Mouse (Mus musculus) lung, embryonic 16.5 days (tissue): ENCODE measurements at regions not wholly inside any gene's neighbourhood (a gene's known extent, or its start where the extent isn't known, plus 50 kb on each side); places are given as distances from the start of the nearest gene placed in this dataset.

Experiments
- ATAC-seq: fragments of 200-750 bp; cut with Nextera tagmentation; 2 replicates; pipeline ENCODE4 v1.8.0; 2017; ENCODE audit warnings: low read depth, mild to moderate bottlenecking, moderate library complexity
- H3K27ac ChIP-seq: fragments of 300-500 bp; sonication (generic); 2 replicates; pipeline ENCODE4 v1.5.1; 2014; ENCODE audit warnings: mild to moderate bottlenecking, control low read depth, low read length
- H3K27me3 ChIP-seq: fragments of 300-500 bp; sonication (generic); 2 replicates; pipeline ENCODE4 v1.6.1; 2014; ENCODE audit warnings: low read depth, low read length, mixed read lengths; ENCODE audit not compliant: control insufficient read depth, insufficient read depth
- H3K36me3 ChIP-seq: fragments of 300-500 bp; sonication (generic); 2 replicates; pipeline ENCODE4 v1.6.1; 2014; ENCODE audit warnings: low read length; ENCODE audit not compliant: control insufficient read depth, insufficient read depth
- H3K4me1 ChIP-seq: fragments of 300-500 bp; sonication (generic); replicated peaks from 2 replicates; pipeline ENCODE4 v1.6.1; 2014; ENCODE audit warnings: low read length, mixed read lengths; ENCODE audit not compliant: control insufficient read depth, insufficient read depth
- H3K4me2 ChIP-seq: fragments of 300-500 bp; sonication (generic); 2 replicates; pipeline ENCODE4 v1.6.1; 2014; ENCODE audit warnings: low read depth, low read length, control low read depth
- H3K4me3 ChIP-seq: fragments of 300-500 bp; sonication (generic); 2 replicates; pipeline ENCODE4 v1.5.1; 2014; ENCODE audit warnings: mild to moderate bottlenecking, low read length, control low read depth
- H3K9ac ChIP-seq: fragments of 300-500 bp; sonication (generic); 2 replicates; pipeline ENCODE4 v1.6.1; 2014; ENCODE audit warnings: low read length, control low read depth
- H3K9me3 ChIP-seq: fragments of 300-500 bp; sonication (generic); 2 replicates; pipeline ENCODE4 v1.6.1; 2016; ENCODE audit warnings: low read length; ENCODE audit not compliant: control insufficient read depth
- WGBS: fragments of 180-500 bp; shearing (Covaris S2); extraction: QIAGEN DNeasy Blood & Tissue Kit; methylation state at CpG from one replicate; pipeline ENCODE4 v1.1.7; 2014; 5-methylcytosine and 5-hydroxymethylcytosine counted together

DNA sequence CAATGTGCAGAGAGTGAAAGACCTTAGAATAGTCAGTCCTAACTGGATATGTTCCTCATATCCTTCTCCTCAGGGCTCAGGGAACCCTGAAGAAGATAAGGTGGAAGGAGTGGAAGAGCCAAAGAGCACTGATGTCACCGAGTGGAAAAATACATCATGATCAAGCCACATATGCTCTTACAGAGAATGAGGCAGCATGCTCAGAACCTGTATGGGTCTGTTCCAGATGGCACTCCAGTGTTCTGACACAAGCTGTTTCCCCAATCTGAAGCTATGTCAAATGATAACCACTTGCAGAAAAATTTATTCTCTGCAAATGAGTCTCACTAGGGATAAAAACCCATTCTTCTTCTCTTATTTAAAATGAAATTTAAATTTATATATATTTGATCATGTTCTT is 572.6 kb upstream of the Robo2 start:
- Histone ChIP-seq H3K4me3 (no peak overlapping the region), H3K36me3 (no peaks in the 10 kb centered on the region), H3K4me1 (no peaks in the 10 kb centered on the region), H3K27me3 (no peaks in the 10 kb centered on the region), H3K9ac (no peak overlapping the region), H3K4me2 (no peak overlapping the region), H3K9me3 (no peaks in the 10 kb centered on the region), H3K27ac (no peak overlapping the region)
- no peak for ATAC-seq
- 79% methylated on average over 1 of the region's 1 CpGs for WGBS

DNA sequence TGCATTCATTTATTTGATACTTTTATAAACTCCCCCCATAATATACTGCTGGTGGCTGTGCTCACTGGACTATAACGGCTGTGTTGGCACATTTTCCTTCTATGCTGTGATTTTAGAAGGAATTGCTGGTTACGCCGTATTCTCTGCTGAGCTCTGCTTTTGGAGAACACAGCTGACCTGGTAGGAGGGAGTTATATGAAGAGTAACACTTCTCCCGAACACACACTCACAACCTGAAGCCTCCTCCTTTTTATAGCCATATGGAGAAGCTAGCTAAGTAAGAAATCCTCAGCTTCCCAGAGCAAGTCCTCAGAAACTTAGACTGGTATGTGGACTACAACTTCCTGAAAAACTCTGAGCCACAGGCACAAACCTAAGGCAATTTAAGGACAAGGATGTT is 554.5 kb upstream of the Robo2 start:
- Histone ChIP-seq H3K27ac (no peak overlapping the region), H3K9me3 (no peaks in the 10 kb centered on the region), H3K4me1 (no peaks in the 10 kb centered on the region), H3K4me3 (no peak overlapping the region), H3K9ac (no peak overlapping the region), H3K36me3 (no peaks in the 10 kb centered on the region), H3K27me3 (no peaks in the 10 kb centered on the region), H3K4me2 (no peak overlapping the region)
- 79% methylated on average over 4 of the region's 4 CpGs for WGBS
- no peak for ATAC-seq

DNA sequence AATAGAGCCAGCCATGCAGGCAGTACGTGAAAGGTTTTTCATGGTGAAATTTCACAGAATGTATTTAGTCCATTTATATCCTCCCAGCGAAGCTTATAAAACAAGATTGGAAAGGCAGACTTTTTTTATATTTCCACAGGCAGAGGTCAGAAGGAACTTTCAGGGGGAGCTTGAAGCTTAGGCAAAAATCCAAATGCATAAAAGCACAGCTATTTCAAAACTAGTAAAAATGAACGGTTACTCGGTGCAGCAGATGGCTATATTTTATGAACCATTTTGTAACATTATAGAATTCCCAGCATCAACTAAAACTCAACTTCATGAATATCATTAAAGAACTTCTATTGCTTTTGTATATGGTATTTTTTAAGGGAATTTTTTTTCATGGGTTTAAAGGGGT is 518.1 kb upstream of the Robo2 start:
- no peak overlapping the region for H3K4me2 ChIP-seq
- no peak overlapping the region for H3K27ac ChIP-seq
- no peaks in the 10 kb centered on the region for H3K27me3 ChIP-seq
- H3K4me3 ChIP-seq, result no peak overlapping the region
- no peak overlapping the region for H3K9ac ChIP-seq
- no peaks in the 10 kb centered on the region for H3K9me3 ChIP-seq
- no peak for ATAC-seq
- 61% methylated on average over 4 of the region's 4 CpGs for WGBS
- no peaks in the 10 kb centered on the region for H3K36me3 ChIP-seq
- no peaks in the 10 kb centered on the region for H3K4me1 ChIP-seq

DNA sequence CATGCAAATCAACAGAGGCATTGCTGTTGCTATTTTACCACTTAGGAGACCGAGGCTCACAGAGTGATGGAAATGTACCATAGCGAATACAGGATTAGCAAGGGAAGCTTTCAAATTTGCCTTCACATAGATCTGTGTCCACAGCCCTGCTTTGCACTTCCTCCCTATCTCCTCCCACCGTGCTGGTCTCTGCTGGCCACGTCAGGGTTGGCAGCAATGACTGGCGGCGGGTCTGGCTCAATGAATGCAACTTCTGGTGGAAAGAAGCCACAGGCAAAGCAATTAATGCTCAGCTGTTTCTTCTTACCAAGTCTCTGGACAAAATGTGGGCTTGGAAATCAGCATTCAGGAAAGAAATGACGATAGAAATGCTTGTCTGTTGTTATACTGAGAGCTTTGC is 489.2 kb upstream of the Robo2 start:
- Histone ChIP-seq H3K27ac (peak overlapping the region; percentile 43; the same call in 1 of the 2 replicates), H3K27me3 (no peaks in the 10 kb centered on the region), H3K4me3 (no peak overlapping the region), H3K36me3 (no peaks in the 10 kb centered on the region), H3K4me1 (no peaks in the 10 kb centered on the region), H3K9me3 (no peaks in the 10 kb centered on the region), H3K4me2 (peak overlapping the region; percentile 20; the same call in 1 of the 2 replicates), H3K9ac (no peak overlapping the region)
- 38% methylated on average over 7 of the region's 7 CpGs for WGBS
- peak; percentile 41; the same call in 1 of the 2 replicates for ATAC-seq

DNA sequence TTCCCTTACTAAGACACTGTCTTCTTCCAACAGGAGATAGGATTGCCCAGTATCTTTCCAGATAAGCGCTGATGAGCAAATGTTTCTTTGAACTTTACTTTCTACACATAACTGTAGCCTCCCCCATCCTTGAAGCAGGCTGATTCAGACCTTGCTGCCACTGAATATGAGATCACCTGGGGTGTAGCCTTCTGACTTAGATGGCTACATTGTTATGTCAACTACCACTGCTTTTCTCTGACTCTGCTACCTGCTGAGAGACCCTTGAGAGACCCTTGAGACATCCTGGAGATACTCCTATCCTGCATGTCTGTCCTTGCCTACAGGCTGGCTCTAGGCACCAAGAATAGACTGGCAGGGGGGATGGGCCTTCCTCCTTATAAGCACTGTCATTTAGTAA is 476.1 kb upstream of the Robo2 start:
- H3K4me1 ChIP-seq, result no peaks in the 10 kb centered on the region
- WGBS, result 38% methylated on average over 1 of the region's 1 CpGs
- no peaks in the 10 kb centered on the region for H3K27me3 ChIP-seq
- H3K36me3 ChIP-seq, result no peaks in the 10 kb centered on the region
- no peak for ATAC-seq
- H3K27ac ChIP-seq, result no peak overlapping the region
- H3K9ac ChIP-seq, result no peak overlapping the region
- no peaks in the 10 kb centered on the region for H3K9me3 ChIP-seq
- H3K4me3 ChIP-seq, result no peak overlapping the region
- no peak overlapping the region for H3K4me2 ChIP-seq

DNA sequence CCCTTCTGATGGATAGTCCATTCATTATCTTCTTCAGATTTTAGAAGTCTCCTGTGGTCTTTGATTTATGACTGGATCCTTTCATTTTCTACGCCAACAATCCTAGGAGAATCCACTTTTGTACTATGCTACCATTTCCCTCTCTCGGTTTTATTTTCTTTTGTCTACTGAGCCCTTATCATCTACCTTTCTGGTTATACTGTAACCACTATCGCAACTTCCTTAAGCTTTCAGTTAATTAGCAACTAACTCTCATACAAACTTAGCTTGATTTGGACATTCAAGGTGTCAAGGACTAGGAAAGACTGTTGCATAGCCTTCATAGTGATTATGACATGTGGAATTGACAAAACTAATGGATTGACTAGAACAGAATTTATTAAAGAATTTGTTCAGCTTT is 467.0 kb upstream of the Robo2 start:
- no peaks in the 10 kb centered on the region for H3K4me1 ChIP-seq
- ATAC-seq, result no peak
- no peak overlapping the region for H3K4me3 ChIP-seq
- H3K27ac ChIP-seq, result no peak overlapping the region
- H3K4me2 ChIP-seq, result no peak overlapping the region
- WGBS, result 71% methylated on average over 3 of the region's 3 CpGs
- no peaks in the 10 kb centered on the region for H3K27me3 ChIP-seq
- no peaks in the 10 kb centered on the region for H3K36me3 ChIP-seq
- H3K9me3 ChIP-seq, result no peaks in the 10 kb centered on the region
- H3K9ac ChIP-seq, result no peak overlapping the region

DNA sequence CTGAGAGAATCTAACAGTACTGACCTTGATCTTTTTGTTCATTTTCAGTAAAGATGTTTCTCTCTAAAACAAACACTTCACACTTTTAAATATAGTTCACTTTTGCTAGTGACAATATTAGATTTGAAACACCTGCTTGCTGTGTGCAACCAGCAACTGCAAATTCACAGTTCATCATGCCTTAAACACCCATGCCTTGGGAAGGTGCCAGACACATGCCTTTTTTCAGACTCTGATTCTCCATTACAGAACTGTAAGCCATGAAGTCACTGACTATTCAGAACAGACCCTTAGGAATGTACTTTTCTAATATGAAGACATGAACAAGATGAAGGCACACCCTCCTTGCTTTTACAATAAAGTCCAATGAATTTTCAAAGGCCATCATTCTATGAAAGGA is 462.1 kb upstream of the Robo2 start:
- Histone ChIP-seq H3K4me1 (no peaks in the 10 kb centered on the region), H3K4me3 (no peak overlapping the region), H3K4me2 (no peak overlapping the region), H3K27ac (no peak overlapping the region), H3K9ac (no peak overlapping the region), H3K36me3 (no peaks in the 10 kb centered on the region), H3K9me3 (no peaks in the 10 kb centered on the region), H3K27me3 (no peaks in the 10 kb centered on the region)
- ATAC-seq, result no peak

DNA sequence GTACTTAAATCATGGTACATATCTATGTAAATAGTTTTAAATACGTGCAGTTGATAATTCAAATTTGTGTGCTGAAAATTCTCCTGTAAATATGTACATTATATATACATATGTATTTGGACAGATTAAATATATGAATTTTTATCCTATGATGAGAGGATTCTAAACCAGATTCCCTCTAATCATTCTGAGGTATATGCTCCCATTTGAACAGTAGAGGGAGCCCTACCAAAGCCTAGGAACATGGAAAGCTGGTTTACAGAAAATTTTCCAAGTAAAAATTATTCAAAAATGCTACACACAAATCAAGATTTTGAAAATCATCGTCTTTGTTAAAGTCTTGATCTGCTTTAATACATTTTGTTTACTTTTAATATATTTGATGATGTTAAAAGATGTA is 446.1 kb upstream of the Robo2 start:
- Histone ChIP-seq H3K9ac (no peak overlapping the region), H3K36me3 (no peaks in the 10 kb centered on the region), H3K4me3 (no peak overlapping the region), H3K4me2 (no peak overlapping the region), H3K27ac (no peak overlapping the region), H3K27me3 (no peaks in the 10 kb centered on the region), H3K9me3 (no peaks in the 10 kb centered on the region), H3K4me1 (no peaks in the 10 kb centered on the region)
- ATAC-seq, result no peak
- 9% methylated on average over 2 of the region's 2 CpGs for WGBS

DNA sequence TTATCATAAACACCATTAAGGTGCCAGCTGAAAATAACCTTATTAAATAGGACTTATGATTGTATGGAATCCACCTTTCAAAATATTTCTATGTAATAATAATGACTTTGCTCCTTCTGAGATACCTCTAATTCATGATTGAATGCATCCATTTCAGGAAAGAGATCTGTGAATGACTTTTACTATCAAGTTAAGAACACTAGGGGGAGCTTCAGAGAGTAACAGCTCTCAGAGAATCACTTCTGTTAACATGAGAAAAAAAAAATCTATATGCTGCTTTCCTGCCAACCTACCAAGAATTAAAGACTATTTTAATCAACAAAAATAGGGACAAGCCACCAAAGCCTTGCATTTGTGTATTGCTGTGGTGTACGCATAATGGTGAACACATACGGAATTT is 428.4 kb upstream of the Robo2 start:
- no peak overlapping the region for H3K27ac ChIP-seq
- H3K27me3 ChIP-seq, result no peaks in the 10 kb centered on the region
- no peaks in the 10 kb centered on the region for H3K36me3 ChIP-seq
- no peaks in the 10 kb centered on the region for H3K4me1 ChIP-seq
- no peak overlapping the region for H3K4me3 ChIP-seq
- H3K9me3 ChIP-seq, result no peaks in the 10 kb centered on the region
- no peak for ATAC-seq
- WGBS, result 95% methylated on average over 2 of the region's 2 CpGs
- H3K9ac ChIP-seq, result no peak overlapping the region
- no peak overlapping the region for H3K4me2 ChIP-seq

DNA sequence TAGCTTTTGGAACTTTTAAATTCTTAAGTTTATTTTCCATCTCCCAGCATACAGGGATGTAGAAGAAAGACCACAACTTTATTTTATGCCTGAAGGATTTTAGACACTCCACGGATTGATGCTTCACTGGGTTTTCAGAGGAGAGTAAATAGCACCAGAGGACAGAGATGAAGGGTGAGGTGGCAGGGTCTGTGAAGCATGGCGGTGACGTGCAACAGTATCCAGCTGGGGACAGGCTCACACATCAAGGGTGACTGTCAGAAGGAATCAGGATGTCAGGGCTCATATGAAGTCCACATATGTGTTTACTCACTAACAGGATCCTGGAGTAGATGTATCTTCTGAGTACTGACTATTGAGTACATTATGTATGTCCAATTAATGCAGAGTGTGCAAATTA is 402.8 kb upstream of the Robo2 start:
- Histone ChIP-seq H3K4me1 (no peaks in the 10 kb centered on the region), H3K9ac (no peak overlapping the region), H3K27me3 (no peaks in the 10 kb centered on the region), H3K4me2 (no peak overlapping the region), H3K9me3 (no peaks in the 10 kb centered on the region), H3K36me3 (no peaks in the 10 kb centered on the region), H3K27ac (no peak overlapping the region), H3K4me3 (no peak overlapping the region)
- no peak for ATAC-seq
- WGBS, result 48% methylated on average over 3 of the region's 3 CpGs
